Mouse (Mus musculus): ENCODE measurements around the gene Rmnd1.

- TF ChIP-seq EP300 (IDR thresholded peaks at IDR 0.05; ENCODE audit: insufficient read depth, low read depth, low read length) (no peak), POLR2A (IDR thresholded peaks at IDR 0.05; ENCODE audit: insufficient read depth, low read length) (no peak), CTCF (IDR thresholded peaks at IDR 0.05; ENCODE audit: low read depth, low read length) (no peak)
Observed at GRCm38 (mm10) chr10:4431746-4432122, 454 bp downstream of the Rmnd1 start.

Data from ES-Bruce4 (cell line).